ENCODE assay signal across 9 mouse cellular contexts in the genomic region with DNA sequence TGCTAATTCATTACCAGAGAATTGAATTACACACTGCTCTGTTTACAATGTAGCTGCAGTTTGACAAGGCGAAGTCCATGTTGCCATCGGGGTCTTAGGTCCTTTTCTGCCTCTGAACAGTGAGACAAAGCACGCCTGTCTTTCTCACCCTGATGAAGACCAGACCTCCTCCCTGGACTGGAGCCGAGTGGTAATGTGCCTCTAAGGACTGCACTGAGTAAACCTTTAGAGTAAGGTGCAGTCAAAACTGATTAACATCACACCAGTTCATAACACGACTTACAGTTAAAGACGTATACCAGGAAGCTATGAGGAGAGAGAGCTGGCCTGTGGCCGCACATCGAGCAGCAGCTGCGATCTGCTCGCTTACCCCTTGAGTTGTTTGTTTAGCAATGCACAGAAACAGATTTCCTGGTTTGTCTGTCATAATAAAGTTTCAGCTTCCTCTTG.
DNase-seq lines count a peak whose midpoint lies in the region; ATAC-seq lines count a peak whose summit lies in the region.
"Had no signal": no experiment of that assay in that cellular context is flagged by ENCODE, and none has a peak within 500 bp of the region (broad histone marks: within the 10 kb centered on the region; RNA-seq: fewer than 3 reads in every experiment).

No protein-coding gene starts in this region.

- peak; percentile 89 for ATAC-seq in kidney, embryonic 14.5 days (ENCODE audit: low FRiP score, low TSS enrichment)
- peak; percentile 87 for ATAC-seq in granulocyte monocyte progenitor cell, adult 5-6 weeks (replicated peaks; ENCODE audit: poor library complexity, severe bottlenecking)

- H3K9ac ChIP-seq in kidney, embryonic 14.5 days (ENCODE audit: low read depth, low read length): no peak overlapping the region

- H3K27ac ChIP-seq in kidney, embryonic 14.5 days (ENCODE audit: low read depth, low read length): no peak overlapping the region

- DNase-seq in kidney, adult 9 months: no peak
- peak; percentile 61 for DNase-seq in embryo, embryonic 10.5 days (ENCODE audit: low spot score)
- peak; percentile 54 for DNase-seq in mesoderm, embryonic 11.5 days (ENCODE audit: low read depth, low spot score)
- no peak for DNase-seq in layer of hippocampus, adult 8-10 months (ENCODE audit: low spot score in 2 of 2)
- DNase-seq in urinary bladder, postnatal 36 days (ENCODE audit: low spot score in 2 of 2): no peak
- DNase-seq: cerebellum, adult 11 months; right cerebral cortex, postnatal 25 days had no signal

- no peaks in the 10 kb centered on the region for H3K9me3 ChIP-seq in kidney, embryonic 14.5 days (ENCODE audit: control insufficient read depth, low read length)

- H3K36me3 ChIP-seq in kidney, embryonic 14.5 days (ENCODE audit: control insufficient read depth, insufficient read depth, low read length): no peaks in the 10 kb centered on the region

- H3K27me3 ChIP-seq in kidney, embryonic 14.5 days (ENCODE audit: control insufficient read depth, insufficient read depth, low read length): 0 out of 2 replicates have a peak, but pooled peaks cover 3% of the 10 kb centered on the region

- no peaks in the 10 kb centered on the region for H3K4me1 ChIP-seq in kidney, embryonic 14.5 days (ENCODE audit: control insufficient read depth, insufficient read depth, low read length)

- WGBS in kidney, embryonic 14.5 days: 24% methylated on average over 10 of the region's 10 CpGs

- H3K4me2 ChIP-seq in kidney, embryonic 14.5 days (replicated peaks; ENCODE audit: low read depth, low read length): no peak overlapping the region; the same call in 1 of the 2 replicates

- no peak overlapping the region for H3K4me3 ChIP-seq in kidney, embryonic 14.5 days (ENCODE audit: low read length)

Comparison
In these comparisons a context has a peak if more than half of its experiments do, and no peak if none do; other contexts are left out.
1. DNase-seq: peak in embryo, embryonic 10.5 days (single experiment) and mesoderm, embryonic 11.5 days (single experiment); none in kidney, adult 9 months (single experiment), layer of hippocampus, adult 8-10 months (0 of 2) and urinary bladder, postnatal 36 days (0 of 2).